Mouse (Mus musculus): ENCODE data around the gene E2f6. TPM values are rescaled to one million over a fixed set of nuclear protein-coding genes. Genes with fewer than 3 reads are reported as not detected.

E2f6 gene
- total and polyA plus RNA-seq, 3 experiments = 35.4 to 67.0 TPM; not detected in 1

GRCm38 (mm10) chr12:16803237-16803955 lies 7.4 kb upstream of the E2f6 start:
- Histone ChIP-seq H3K79me2 (ENCODE audit: control insufficient read depth, insufficient read depth, low read length, poor library complexity) (no peaks in the 10 kb centered on the region), H3K9me3 (replicated peaks; ENCODE audit: insufficient read depth, low read length) (no peaks in the 10 kb centered on the region), H3K4me1 (ENCODE audit: control insufficient read depth in 1 of 2, insufficient read depth in 2 of 2, low read length in 2 of 2) (no peaks in the 10 kb centered on the region), H3K9ac (ENCODE audit: control insufficient read depth, low read depth, low read length, poor library complexity, severe bottlenecking) (no peak overlapping the region), H3K4me3 (ENCODE audit: control insufficient read depth in 1 of 2, insufficient read depth in 1 of 2, low read depth in 2 of 2, low read length in 2 of 2) (no peak overlapping the region), H3K27me3 (ENCODE audit: control insufficient read depth in 1 of 2, insufficient read depth in 2 of 2, low read length in 2 of 2) (peaks cover 0 to 2% of the 10 kb centered on the region in 2 experiments; a peak in 3 of 4 replicates), H3K36me3 (ENCODE audit: control insufficient read depth in 1 of 2, insufficient read depth in 2 of 2, low read length in 2 of 2) (no peaks in the 10 kb centered on the region), H3K27ac (ENCODE audit: control insufficient read depth, low read depth, low read length) (no peak overlapping the region)
- DNase-seq (ENCODE audit: low read depth, low spot score) = no peak
- no peak for TF ChIP-seq CTCF (IDR thresholded peaks at IDR 0.05 in 2 of 3, conservative IDR thresholded peaks at IDR 0.05 in 1 of 3; ENCODE audit: control insufficient read depth in 1 of 3, insufficient read depth in 1 of 3, low read depth in 2 of 3, low read length in 3 of 3, poor library complexity in 1 of 3, severe bottlenecking in 1 of 3)
- TF ChIP-seq ZC3H11A (IDR thresholded peaks at IDR 0.05; ENCODE audit: low read depth, low read length) = no peak
- no peak for TF ChIP-seq ZKSCAN1 (IDR thresholded peaks at IDR 0.05; ENCODE audit: low read depth, low read length)
- TF ChIP-seq KAT2A (conservative IDR thresholded peaks at IDR 0.05; ENCODE audit: low read depth, low read length) = no peak
- TF ChIP-seq MAX (IDR thresholded peaks at IDR 0.05; ENCODE audit: low read length) = no peak
- TF ChIP-seq MEF2A (IDR thresholded peaks at IDR 0.05; ENCODE audit: extremely low read depth, insufficient replicate concordance, low read depth, low read length, poor library complexity, severe bottlenecking) = no peak
- TF ChIP-seq USF2 (IDR thresholded peaks at IDR 0.05; ENCODE audit: borderline replicate concordance in 1 of 2, insufficient read depth in 1 of 2, low read depth in 1 of 2, low read length in 2 of 2) = no peak
- no peak for TF ChIP-seq NELFE (IDR thresholded peaks at IDR 0.05; ENCODE audit: low read depth, low read length)
- TF ChIP-seq JUND (IDR thresholded peaks at IDR 0.05; ENCODE audit: low read depth, low read length) = no peak
- TF ChIP-seq USF1 (IDR thresholded peaks at IDR 0.05; ENCODE audit: low read depth, low read length) = no peak
- TF ChIP-seq BHLHE40 (IDR thresholded peaks at IDR 0.05; ENCODE audit: borderline replicate concordance, low read depth, low read length) = no peak
- TF ChIP-seq HCFC1 (IDR thresholded peaks at IDR 0.05; ENCODE audit: low read depth, low read length) = no peak
- TF ChIP-seq NRF1 (IDR thresholded peaks at IDR 0.05; ENCODE audit: insufficient read depth, low read depth, low read length, poor library complexity, severe bottlenecking) = no peak
- no peak for TF ChIP-seq RAD21 (IDR thresholded peaks at IDR 0.05; ENCODE audit: low read depth, low read length)
- TF ChIP-seq RCOR1 (IDR thresholded peaks at IDR 0.05; ENCODE audit: low read depth, low read length) = no peak
- TF ChIP-seq SMC3 (IDR thresholded peaks at IDR 0.05; ENCODE audit: low read depth, low read length) = no peak

GRCm38 (mm10) chr12:16803956-16804430 lies 6.8 kb upstream of the E2f6 start:
- no peak overlapping the region for H3K4me3 ChIP-seq (ENCODE audit: control insufficient read depth in 1 of 2, insufficient read depth in 1 of 2, low read depth in 2 of 2, low read length in 2 of 2)
- H3K9ac ChIP-seq (ENCODE audit: control insufficient read depth, low read depth, low read length, poor library complexity, severe bottlenecking) = no peak overlapping the region
- no peaks in the 10 kb centered on the region for H3K79me2 ChIP-seq (ENCODE audit: control insufficient read depth, insufficient read depth, low read length, poor library complexity)
- H3K4me1 ChIP-seq (ENCODE audit: control insufficient read depth in 1 of 2, insufficient read depth in 2 of 2, low read length in 2 of 2) = no peaks in the 10 kb centered on the region
- DNase-seq (ENCODE audit: low read depth, low spot score) = no peak
- peaks cover 0 to 2% of the 10 kb centered on the region in 2 experiments; a peak in 2 of 4 replicates for H3K27me3 ChIP-seq (ENCODE audit: control insufficient read depth in 1 of 2, insufficient read depth in 2 of 2, low read length in 2 of 2)
- H3K27ac ChIP-seq (ENCODE audit: control insufficient read depth, low read depth, low read length) = no peak overlapping the region
- no peaks in the 10 kb centered on the region for H3K9me3 ChIP-seq (replicated peaks; ENCODE audit: insufficient read depth, low read length)
- no peaks in the 10 kb centered on the region for H3K36me3 ChIP-seq (ENCODE audit: control insufficient read depth in 1 of 2, insufficient read depth in 2 of 2, low read length in 2 of 2)
- no peak for TF ChIP-seq POLR2AphosphoS5 (IDR thresholded peaks at IDR 0.05; ENCODE audit: borderline replicate concordance, low read depth, low read length)
